Mouse (Mus musculus) bone marrow, adult 2 months (tissue): ENCODE data around the gene Hsd17b11. TPM values are rescaled to one million over a fixed set of nuclear protein-coding genes. Genes with fewer than 3 reads are reported as not detected.

Experiments used
- H3K27ac ChIP-seq: fragments of 200-500 bp; 2 replicates; pipeline ENCODE4 v1.5.1; 2012; ENCODE audit warnings: low read depth, mild to moderate bottlenecking, control low read depth, inconsistent platforms, low read length; ENCODE audit not compliant: control insufficient read depth, poor library complexity, insufficient read depth
- H3K4me1 ChIP-seq: fragments of 200-500 bp; 2 replicates; pipeline ENCODE4 v1.6.1; 2011; ENCODE audit warnings: low read length; ENCODE audit not compliant: control insufficient read depth, insufficient read depth
- H3K4me3 ChIP-seq: fragments of 200-500 bp; replicated peaks from 2 replicates; pipeline ENCODE3; 2011; ENCODE audit warnings: mild to moderate bottlenecking, low read depth, low read length, control low read depth; ENCODE audit not compliant: control insufficient read depth
- CTCF ChIP-seq: fragments of 200-500 bp; IDR thresholded peaks from 2 replicates; pipeline ENCODE4 v1.5.1; 2011; ENCODE audit warnings: low read length, control low read depth; ENCODE audit not compliant: control insufficient read depth, insufficient read depth
- POLR2A ChIP-seq: fragments of 200-500 bp; IDR thresholded peaks from 2 replicates; pipeline ENCODE4 v1.6.1; 2011; ENCODE audit warnings: low read depth, mild to moderate bottlenecking, control low read depth, low read length, borderline replicate concordance; ENCODE audit not compliant: control insufficient read depth
- whole genome bisulfite sequencing: fragments of 180-500 bp; shearing (Covaris S2); methylation state at CpG from one replicate; pipeline ENCODE4 v1.1.7; 2018; 5-methylcytosine and 5-hydroxymethylcytosine counted together
- polyA plus RNA-seq: library from polyadenylated mRNA; stranded (reverse); fragments of >200 nt; gene quantifications from 2 replicates; pipeline ENCODE4 v1.2.4, GENCODE M21; 2011; ENCODE audit warnings: low replicate concordance; ENCODE audit not compliant: missing spikeins, insufficient read depth, insufficient read length

Gene Hsd17b11
- polyA plus RNA-seq, 1 experiment = 36.5 TPM

DNA sequence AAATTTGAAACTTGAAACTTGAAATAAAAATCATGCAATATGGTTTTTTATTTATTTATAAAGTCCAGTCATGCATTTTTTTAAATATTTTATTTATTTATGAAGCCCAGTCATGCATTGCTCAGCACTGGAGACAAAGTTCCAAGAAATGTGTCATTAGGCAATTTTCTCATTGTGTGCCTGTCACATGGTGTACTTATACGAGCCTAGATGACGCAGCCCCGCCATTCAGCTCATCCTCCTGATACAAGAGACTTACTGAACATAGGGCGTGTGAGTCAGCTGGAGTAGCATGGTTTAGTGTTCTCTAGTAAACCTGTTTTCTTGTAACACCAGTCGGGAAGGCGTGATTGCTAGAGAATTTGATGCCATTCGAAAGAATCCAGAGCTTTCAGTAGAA, 34.6 kb upstream of the Hsd17b11 start:
- WGBS = 86% methylated on average over 7 of the region's 7 CpGs
- H3K4me1 ChIP-seq = peaks cover 4% of the 10 kb centered on the region
- H3K27ac ChIP-seq = no peak overlapping the region
- no peak overlapping the region for H3K4me3 ChIP-seq
- no peak for TF ChIP-seq CTCF
- TF ChIP-seq POLR2A = no peak

DNA sequence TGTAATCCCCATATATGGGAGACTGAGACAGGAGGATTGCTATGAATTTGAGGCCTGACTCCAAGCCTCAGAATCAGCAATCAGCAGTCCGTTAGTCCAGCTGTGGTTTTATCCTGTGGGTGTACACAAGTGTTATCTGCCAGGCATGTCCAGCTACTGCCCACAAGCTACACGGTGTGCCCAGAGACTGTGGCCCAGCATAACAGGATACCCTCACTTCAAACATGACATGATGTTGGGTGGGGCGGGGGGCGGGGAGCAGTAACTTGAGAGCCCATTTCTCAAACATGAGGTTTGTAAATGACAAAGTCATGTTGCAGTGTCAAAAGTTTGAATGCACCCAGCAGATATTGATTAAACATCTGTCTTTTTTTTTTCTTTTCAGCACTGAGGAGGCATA, 34.1 kb upstream of the Hsd17b11 start:
- TF ChIP-seq CTCF (no peak), POLR2A (no peak)
- Histone ChIP-seq H3K4me1 (peaks cover 1% of the 10 kb centered on the region; the same call in 1 of the 2 replicates), H3K27ac (no peak overlapping the region), H3K4me3 (no peak overlapping the region)
- WGBS = 74% methylated on average over 4 of the region's 4 CpGs

DNA sequence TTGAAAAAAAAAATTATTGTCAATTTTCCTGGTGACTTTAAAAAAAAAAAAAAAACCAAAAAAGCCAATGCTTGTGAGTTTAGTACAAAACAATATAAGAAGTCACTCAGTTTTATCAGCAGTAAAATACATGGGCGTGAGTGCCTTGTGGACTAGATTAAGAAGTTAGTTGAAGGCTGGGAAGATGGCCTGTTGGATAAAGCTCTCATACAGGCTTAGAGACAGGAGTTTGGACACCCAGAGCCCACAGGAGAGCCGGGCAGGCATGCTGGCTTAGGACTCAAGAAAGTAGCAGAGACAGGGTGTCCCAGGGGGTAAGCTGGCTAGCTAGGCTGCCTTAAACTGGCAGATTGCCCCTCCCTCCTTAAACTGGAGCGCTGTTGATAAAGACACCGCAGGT, 33.2 kb upstream of the Hsd17b11 start:
- H3K27ac ChIP-seq = peak overlapping the region; percentile 61
- no peak for TF ChIP-seq CTCF
- no peak for TF ChIP-seq POLR2A
- peaks cover 1% of the 10 kb centered on the region; the same call in 1 of the 2 replicates for H3K4me1 ChIP-seq
- H3K4me3 ChIP-seq = no peak overlapping the region
- WGBS = 67% methylated on average over 4 of the region's 4 CpGs

DNA sequence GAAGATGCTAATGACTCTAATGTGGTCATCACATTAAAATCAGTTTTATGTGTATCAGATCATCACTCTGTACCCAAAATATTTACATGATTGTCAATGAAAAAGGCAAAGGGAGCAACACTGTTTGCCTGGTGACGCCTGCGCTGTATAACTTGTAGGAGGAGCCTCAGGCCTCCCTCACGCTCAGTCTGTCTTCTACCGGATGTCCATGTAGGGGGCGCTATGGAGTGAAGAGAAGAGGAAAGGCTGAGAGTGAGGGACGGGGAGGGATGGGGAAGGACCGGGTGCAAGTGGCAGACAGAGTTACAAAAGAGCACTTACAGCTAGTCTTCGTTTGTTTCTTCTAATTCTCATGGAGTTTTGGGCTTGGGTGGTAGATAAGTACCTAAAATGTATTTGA, 31.2 kb upstream of the Hsd17b11 start:
- TF ChIP-seq CTCF (peak; percentile 64), POLR2A (no peak)
- Histone ChIP-seq H3K4me3 (no peak overlapping the region), H3K27ac (no peak overlapping the region), H3K4me1 (peaks cover 1% of the 10 kb centered on the region; the same call in 1 of the 2 replicates)
- 50% methylated on average over 8 of the region's 8 CpGs for WGBS

DNA sequence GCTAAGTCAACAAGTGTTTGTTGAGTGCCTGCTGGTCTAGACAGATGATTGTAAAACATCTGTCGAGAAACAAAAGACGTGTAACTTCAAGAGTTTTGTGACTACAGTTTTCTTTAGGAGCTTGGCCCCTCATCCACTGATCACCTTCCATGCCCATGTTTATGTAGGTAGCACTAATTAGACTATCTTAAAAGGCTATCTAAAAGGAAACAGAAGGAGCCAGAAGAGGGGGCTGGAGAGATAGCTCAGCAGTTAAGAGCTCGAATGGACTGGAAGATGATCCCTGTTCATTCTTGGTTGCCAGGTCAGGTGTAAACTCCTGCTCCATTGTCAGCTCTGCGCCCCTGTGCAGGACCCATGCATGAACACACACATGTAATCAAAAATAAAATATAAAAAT, 26.4 kb upstream of the Hsd17b11 start:
- H3K4me1 ChIP-seq = no peaks in the 10 kb centered on the region; the same call in 1 of the 2 replicates
- H3K27ac ChIP-seq = 0 out of 2 replicates have a peak overlapping the region, but pooled peaks have one; percentile 11
- TF ChIP-seq CTCF (no peak), POLR2A (no peak)
- H3K4me3 ChIP-seq = peak overlapping the region; percentile 82
- 40% methylated on average over 4 of the region's 4 CpGs for WGBS

DNA sequence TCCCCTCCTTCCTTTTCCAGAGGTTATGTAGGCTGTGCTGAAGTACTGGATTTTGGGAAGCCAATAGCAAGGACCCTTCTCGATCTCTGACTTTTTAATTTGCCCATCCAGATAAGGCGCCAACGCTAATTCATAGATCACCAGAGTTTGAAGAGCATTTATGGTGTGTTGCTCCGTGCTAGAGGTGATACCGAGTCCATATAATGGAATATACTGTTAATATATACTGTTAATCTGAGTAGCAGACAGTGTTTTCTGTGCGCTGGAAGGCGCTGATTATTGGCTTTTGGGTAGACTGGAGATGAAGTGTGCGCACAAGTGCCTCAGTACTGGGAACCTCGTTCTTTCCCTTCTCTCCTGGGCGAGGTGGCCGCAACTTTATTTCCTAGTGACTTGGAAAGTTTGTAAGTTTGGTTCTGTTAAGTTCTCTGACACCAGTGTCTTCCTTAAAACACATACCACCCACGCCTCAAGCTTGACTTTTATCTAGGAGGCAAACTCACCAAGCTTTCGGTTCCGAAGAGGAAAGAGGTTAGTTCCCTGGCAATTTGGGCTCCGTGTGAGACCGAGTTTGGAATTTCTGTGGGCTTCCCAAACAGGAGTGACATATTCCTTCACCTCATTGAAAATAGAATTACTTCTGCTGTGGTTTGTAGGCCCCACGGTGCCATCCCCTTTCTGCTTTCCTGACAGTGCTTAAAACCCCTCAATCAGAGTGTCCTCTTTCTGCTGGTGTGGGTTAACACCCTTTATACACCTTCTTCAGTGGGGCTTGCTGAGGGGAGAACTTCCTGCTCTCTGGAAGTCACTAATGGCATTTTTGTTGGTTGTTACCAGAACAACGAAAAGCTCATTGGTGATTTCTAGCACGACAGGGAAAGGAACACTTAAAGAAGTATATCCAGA, 25.7 kb upstream of the Hsd17b11 start:
- H3K4me1 ChIP-seq = no peaks in the 10 kb centered on the region; the same call in 1 of the 2 replicates
- under 1% methylated on average over 19 of the region's 19 CpGs for WGBS
- H3K27ac ChIP-seq = peak overlapping the region; percentile 88
- peak overlapping the region; percentile 82 for H3K4me3 ChIP-seq
- TF ChIP-seq POLR2A (no peak), CTCF (no peak)

DNA sequence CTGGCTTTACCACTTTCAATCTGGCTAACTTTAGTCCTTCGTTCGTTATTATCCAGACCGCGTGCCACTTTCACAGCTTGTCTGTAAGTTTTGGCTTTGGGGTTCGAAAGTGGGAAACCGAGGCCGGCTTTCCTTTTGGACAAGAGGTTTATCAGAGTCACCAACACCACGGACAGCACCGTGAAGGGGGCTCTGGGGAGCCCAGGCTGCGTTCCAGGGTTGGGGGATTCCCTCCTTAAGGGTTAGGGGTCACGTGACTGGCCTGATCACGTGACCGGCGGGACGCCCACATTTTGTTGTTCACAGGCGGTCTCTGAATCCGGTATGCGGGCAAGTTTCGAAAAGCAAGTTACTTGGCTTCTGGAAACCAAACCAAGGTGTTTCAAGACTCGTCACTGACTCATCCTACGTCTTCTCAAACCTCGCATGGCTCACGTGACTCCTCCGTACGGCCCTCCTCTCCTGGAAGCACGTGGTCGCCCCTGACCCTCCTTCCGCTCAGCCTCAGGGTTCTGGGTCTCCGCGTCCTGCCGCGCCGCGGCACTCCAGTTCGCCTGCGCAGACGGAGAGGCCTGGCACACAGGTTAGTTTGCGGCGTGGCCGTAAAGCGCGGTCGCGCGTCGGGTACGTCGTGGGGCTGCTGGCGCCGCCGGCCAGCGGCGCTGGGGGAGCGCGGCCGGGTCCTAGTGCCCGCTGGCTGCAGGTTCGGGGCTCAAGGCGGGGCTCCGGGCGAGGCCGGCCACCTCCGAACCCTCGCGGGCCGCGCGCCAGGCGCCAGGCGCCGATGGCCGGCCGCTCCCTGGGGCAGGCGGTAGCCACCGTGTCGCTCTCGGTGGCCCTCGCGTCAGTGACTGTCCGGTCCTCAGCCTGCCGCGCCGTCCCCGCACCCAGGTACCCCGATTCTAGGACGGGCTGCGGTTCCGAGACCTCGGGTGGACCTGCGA, 24.8 kb upstream of the Hsd17b11 start, which contains the start of gene Nudt9:
Gene Nudt9 (plus strand): TSS at position 51 of the 944 bp plus-strand sequence.
- TF ChIP-seq CTCF = no peak
- TF ChIP-seq POLR2A = peak; percentile 66; the same call in 1 of the 2 replicates
- no peaks in the 10 kb centered on the region; the same call in 1 of the 2 replicates for H3K4me1 ChIP-seq
- H3K27ac ChIP-seq = peak within 1 kb of the TSS; percentile 88
- H3K4me3 ChIP-seq = peak within 1 kb of the TSS; percentile 82
- 4% methylated on average over 87 of the region's 90 CpGs for WGBS
